8 mouse cellular contexts compared by ENCODE assay signal in the genomic region with DNA sequence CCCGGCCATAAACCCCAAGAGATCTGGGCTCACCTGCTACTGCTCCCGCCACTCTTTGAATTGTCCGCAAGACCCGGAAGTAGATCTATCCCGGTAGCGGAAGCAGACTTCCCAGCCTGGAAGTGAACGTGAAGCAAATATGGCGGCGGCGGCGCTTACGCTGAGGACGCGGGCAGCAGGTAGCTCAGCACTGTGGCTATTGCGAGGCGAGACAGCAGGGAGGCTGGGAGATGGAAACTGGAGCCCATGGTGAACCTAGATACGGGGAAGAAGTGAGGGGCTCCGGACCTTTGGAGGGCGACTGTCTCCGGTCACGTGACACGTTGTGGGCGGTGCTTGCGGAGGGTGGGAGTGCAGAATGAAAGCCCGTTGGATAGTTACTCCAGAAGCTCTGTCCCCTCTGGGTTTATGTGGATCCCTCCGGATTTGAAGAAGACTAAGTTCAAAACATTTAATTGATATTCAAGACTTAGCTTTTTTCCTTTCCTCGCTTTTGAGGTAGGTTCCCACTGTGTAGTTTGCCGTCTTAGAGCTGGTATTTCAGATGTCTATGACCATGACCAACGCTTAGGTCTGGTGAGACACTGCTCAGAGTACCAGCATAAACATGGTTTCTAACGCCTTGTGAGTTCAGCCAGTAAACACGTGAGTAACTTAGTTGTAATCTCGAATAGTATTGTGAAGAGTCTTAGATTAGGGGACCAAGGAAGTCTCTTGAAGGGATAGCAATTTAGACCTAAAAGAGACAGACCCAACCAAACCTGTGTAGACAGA. TPM values are rescaled to one million over a fixed set of nuclear protein-coding genes. Genes with fewer than 3 reads are reported as not detected.
DNase-seq lines count a peak whose midpoint lies in the region; ATAC-seq and TF ChIP-seq lines count a peak whose summit lies in the region.

Mrpl27 (plus strand) TSS at position 105 of the 774 bp plus-strand sequence.
Eme1 (minus strand) TSS at position 302 of the 774 bp plus-strand sequence.

- H3K4me3 ChIP-seq in gastrocnemius, adult 2 months = peak within 1 kb of the TSS; percentile 93
- H3K4me3 ChIP-seq in hindbrain, postnatal 0 days (ENCODE audit: low read length) = peak within 1 kb of the TSS; percentile 53
- peak within 1 kb of the TSS; percentile 85 for H3K4me3 ChIP-seq in left cerebral cortex, adult 2 months
- H3K4me3 ChIP-seq in macrophage (ENCODE audit: inconsistent target) = peak within 1 kb of the TSS; percentile 88

- peaks cover 46% of the 10 kb centered on the region for H3K79me2 ChIP-seq in macrophage (ENCODE audit: inconsistent target)

- peak; percentile 88 for DNase-seq in ZHBTc4 (ENCODE audit: low read depth, low spot score)
- DNase-seq in cerebellum, postnatal 4 days (ENCODE audit: low spot score in 2 of 2) = peak; percentile 62 to 80
- DNase-seq in gastrocnemius, adult 2 months = peak; percentile 89
- peak; percentile 89 for DNase-seq in hindbrain, postnatal 0 days (ENCODE audit: low spot score)
- DNase-seq in left cerebral cortex, adult 2 months (ENCODE audit: extremely low spot score in 1 of 2, low spot score in 2 of 2) = peak; percentile 79 to 81
- DNase-seq in retina, postnatal 7 days (ENCODE audit: low read depth, low spot score) = peak; percentile 78
- DNase-seq in urinary bladder, adult 18-20 months (ENCODE audit: low spot score in 2 of 2) = peak; percentile 74 to 92

- peak; percentile 95 for ATAC-seq in hindbrain, postnatal 0 days

- H3K9me3 ChIP-seq in hindbrain, postnatal 0 days (ENCODE audit: low read length) = no peaks in the 10 kb centered on the region

- H3K27ac ChIP-seq in gastrocnemius, adult 2 months = peak within 1 kb of the TSS; percentile 99
- H3K27ac ChIP-seq in hindbrain, postnatal 0 days = peak within 1 kb of the TSS; percentile 86
- H3K27ac ChIP-seq in left cerebral cortex, adult 2 months = peak within 1 kb of the TSS; percentile 98
- H3K27ac ChIP-seq in macrophage = peak within 1 kb of the TSS; percentile 95

- no peaks in the 10 kb centered on the region for H3K27me3 ChIP-seq in hindbrain, postnatal 0 days (ENCODE audit: insufficient read depth, low read length)

- TF ChIP-seq CTCF in gastrocnemius, adult 2 months (IDR thresholded peaks at IDR 0.05) = no peak
- no peak for TF ChIP-seq CTCF in hindbrain, postnatal 0 days (IDR thresholded peaks at IDR 0.05; ENCODE audit: low read depth)
- TF ChIP-seq CTCF in left cerebral cortex, adult 2 months (IDR thresholded peaks at IDR 0.05) = no peak

- H3K36me3 ChIP-seq in hindbrain, postnatal 0 days (ENCODE audit: insufficient read depth, low read length) = no peaks in the 10 kb centered on the region
- H3K36me3 ChIP-seq in macrophage (ENCODE audit: inconsistent target) = peaks cover 20% of the 10 kb centered on the region; the same call in 1 of the 2 replicates

- peak within 1 kb of the TSS; percentile 56 for H3K9ac ChIP-seq in hindbrain, postnatal 0 days (replicated peaks; ENCODE audit: low read length)

- peaks cover 5% of the 10 kb centered on the region for H3K4me1 ChIP-seq in hindbrain, postnatal 0 days (ENCODE audit: insufficient read depth, low read length)

- peak within 1 kb of the TSS; percentile 79 for H3K4me2 ChIP-seq in hindbrain, postnatal 0 days (ENCODE audit: low read depth, low read length)

- WGBS in hindbrain, postnatal 0 days = 1% methylated on average over 32 of the region's 32 CpGs
- WGBS in macrophage (ENCODE audit: missing documents) = under 1% methylated on average over 32 of the region's 32 CpGs

- intact Hi-C loops in gastrocnemius, adult 2 months (cut with DNase I) = no loop called here
- intact Hi-C loops in left cerebral cortex, adult 2 months (cut with DNase I) = no loop called here

RNA-seq across cellular contexts. Expression of gene Mrpl27, which starts in this region (rescaled TPM):
- 10 to 100 TPM; 50.4 to 59.8 TPM for total RNA-seq in gastrocnemius, adult 2 months (2021)
- total RNA-seq in hindbrain, postnatal 0 days (2014; rRNA removed) = 36.3 and 61.2 TPM in 2 replicates
- polyA plus RNA-seq in hindbrain, postnatal 0 days (2015; fragmentation: Nextera tagmentation; extraction: Ambion mirVana) = 178 and 182 TPM in 2 replicates
- 10 to 100 TPM; 63.7 to 66.4 TPM for total RNA-seq in left cerebral cortex, adult 2 months (2021)
- total RNA-seq in macrophage (2018; cell fraction: chromatin; rRNA removed) = 10 to 100 TPM in 12 of 26 experiments, 1 to 10 TPM in 14; 3.0 to 20.9 (median 9.1) TPM
- 100 to 1,000 TPM in 17 of 26 experiments, 10 to 100 TPM in 9; 68.6 to 149 (median 112) TPM for total RNA-seq in macrophage (2018; cell fraction: cytosol; rRNA removed)
- 10 to 100 TPM in 24 of 26 experiments, 1 to 10 TPM in 2; 7.6 to 47.6 (median 26.1) TPM for total RNA-seq in macrophage (2018; cell fraction: nucleus; rRNA removed)
- 67.1 to 97.3 TPM (median 81.8 TPM) in 3 replicates for polyA plus RNA-seq in macrophage (2018)

RNA-seq across cellular contexts. Expression of gene Eme1, which starts in this region (rescaled TPM):
- not detected for total RNA-seq in gastrocnemius, adult 2 months (2021)
- total RNA-seq in hindbrain, postnatal 0 days (2014; rRNA removed) = 3.8 TPM in 2 replicates
- polyA plus RNA-seq in hindbrain, postnatal 0 days (2015; fragmentation: Nextera tagmentation; extraction: Ambion mirVana) = 1.9 and 2.4 TPM in 2 replicates
- total RNA-seq in left cerebral cortex, adult 2 months (2021) = not detected
- 10 to 100 TPM in 17 of 26 experiments, 1 to 10 TPM in 9; 5.1 to 54.9 (median 14.7) TPM for total RNA-seq in macrophage (2018; cell fraction: chromatin; rRNA removed)
- total RNA-seq in macrophage (2018; cell fraction: cytosol; rRNA removed) = 1 to 10 TPM in 15 of 26 experiments, under 1 TPM in 11; 0.61 to 1.7 (median 1.1) TPM
- 10 to 100 TPM in 9 of 26 experiments, 1 to 10 TPM in 17; 2.5 to 19.2 (median 7.1) TPM for total RNA-seq in macrophage (2018; cell fraction: nucleus; rRNA removed)
- 0.60 to 4.3 TPM (median 1.5 TPM) in 3 replicates for polyA plus RNA-seq in macrophage (2018)

Comparison
In these comparisons a context has a peak if more than half of its experiments do, and no peak if none do; other contexts are left out.
1. Peak in every context shown above with its lines: DNase-seq, ATAC-seq, H3K4me3 ChIP-seq and H3K27ac ChIP-seq.